Mouse (Mus musculus) stomach, embryonic 16.5 days (tissue): Measurements from ENCODE around the gene Rps12. TPM values are rescaled to one million over a fixed set of nuclear protein-coding genes. Genes with fewer than 3 reads are reported as not detected.
"Not testable (repeated sequence)": the region's sequence is repeated elsewhere in the genome, so short reads cannot be mapped to it uniquely, and the experiment has no call there.

Source experiments
- ATAC-seq: fragments of 200-750 bp; cut with Nextera tagmentation; 2 replicates; pipeline ENCODE4 v1.8.0; 2017; ENCODE audit warnings: moderate number of reproducible peaks, moderate TSS enrichment; ENCODE audit not compliant: insufficient read depth, low FRiP score
- H3K27ac ChIP-seq: fragments of 300-500 bp; sonication (generic); 2 replicates; pipeline ENCODE4 v1.5.1; 2014; ENCODE audit warnings: low read length
- H3K27me3 ChIP-seq: fragments of 300-500 bp; sonication (generic); 2 replicates; pipeline ENCODE4 v1.6.1; 2014; ENCODE audit warnings: low read length, control low read depth, mixed read lengths; ENCODE audit not compliant: control insufficient read depth, insufficient read depth
- H3K36me3 ChIP-seq: fragments of 300-500 bp; sonication (generic); 2 replicates; pipeline ENCODE4 v1.6.1; 2014; ENCODE audit warnings: low read length; ENCODE audit not compliant: control insufficient read depth, insufficient read depth
- H3K4me1 ChIP-seq: fragments of 300-500 bp; sonication (generic); 2 replicates; pipeline ENCODE4 v1.6.1; 2014; ENCODE audit warnings: low read length, control low read depth, mixed read lengths; ENCODE audit not compliant: control insufficient read depth, insufficient read depth
- H3K4me2 ChIP-seq: fragments of 300-500 bp; sonication (generic); 2 replicates; pipeline ENCODE4 v1.6.1; 2014; ENCODE audit warnings: low read depth, low read length, mixed read lengths
- H3K4me3 ChIP-seq: fragments of 300-500 bp; sonication (generic); replicated peaks from 2 replicates; pipeline ENCODE4 v1.5.1; 2014; ENCODE audit warnings: mild to moderate bottlenecking, low read length
- H3K9ac ChIP-seq: fragments of 300-500 bp; sonication (generic); 2 replicates; pipeline ENCODE4 v1.6.1; 2014; ENCODE audit warnings: low read length
- H3K9me3 ChIP-seq: fragments of 300-500 bp; sonication (generic); replicated peaks from 2 replicates; pipeline ENCODE4 v1.6.1; 2016; ENCODE audit warnings: low read length, control low read depth; ENCODE audit not compliant: control insufficient read depth
- WGBS: fragments of 180-500 bp; shearing (Covaris S2); extraction: QIAGEN DNeasy Blood & Tissue Kit; methylation state at CpG from one replicate; pipeline ENCODE4 v1.1.7; 2014; 5-methylcytosine and 5-hydroxymethylcytosine counted together
- polyA plus RNA-seq: library from polyadenylated mRNA; unstranded; fragments of >200 nt; fragmentation: Nextera tagmentation; extraction: Ambion mirVana; gene quantifications from 2 replicates; pipeline ENCODE4 v1.2.1, GENCODE M21; 2015

The Rps12 gene
- polyA plus RNA-seq, 1 experiment from 2014 or later, result 178 TPM

DNA sequence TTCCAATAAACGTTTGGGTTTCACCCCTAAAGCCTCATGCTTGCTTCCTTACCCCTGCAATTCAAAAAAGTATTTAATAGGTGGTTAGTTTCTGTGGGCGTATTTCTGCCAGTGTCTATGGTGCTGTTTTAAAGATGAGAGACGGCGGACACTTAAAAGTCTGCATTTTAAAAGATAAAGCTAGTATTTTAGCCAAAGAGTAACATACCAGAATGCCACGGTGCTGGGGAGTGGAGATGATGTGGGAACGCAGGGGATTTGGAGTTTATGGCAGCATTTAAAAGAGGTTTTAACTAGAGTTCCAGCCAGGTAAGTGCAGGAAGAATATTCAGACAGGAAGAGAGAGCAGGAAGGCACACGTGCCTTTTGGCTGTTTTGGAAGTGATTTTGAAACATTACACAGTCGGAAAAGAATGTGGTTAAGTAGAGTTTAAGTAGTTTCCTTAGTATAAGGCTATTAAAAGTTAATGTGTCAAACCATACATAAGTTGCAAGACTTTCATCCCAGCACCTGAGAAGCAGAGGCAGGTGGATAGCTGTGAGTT lies 1.1 kb upstream of the Rps12 start:
- 6% methylated on average over 8 of the region's 8 CpGs for WGBS
- H3K4me3 ChIP-seq, result peak overlapping the region; percentile 63
- H3K27ac ChIP-seq, result peak overlapping the region; percentile 92
- peaks cover 28% of the 10 kb centered on the region for H3K4me1 ChIP-seq
- H3K27me3 ChIP-seq, result no peaks in the 10 kb centered on the region
- ATAC-seq, result no peak
- H3K36me3 ChIP-seq, result peaks cover 26% of the 10 kb centered on the region
- H3K9ac ChIP-seq, result peak overlapping the region; percentile 74
- no peaks in the 10 kb centered on the region for H3K9me3 ChIP-seq
- peak overlapping the region; percentile 92 for H3K4me2 ChIP-seq

- Histone ChIP-seq H3K4me2 (peak overlapping the region; percentile 86), H3K4me1 (peaks cover 28% of the 10 kb centered on the region), H3K4me3 (peak overlapping the region; percentile 83), H3K9ac (peak overlapping the region; percentile 91), H3K27ac (peak overlapping the region; percentile 63), H3K36me3 (peaks cover 27% of the 10 kb centered on the region)
- WGBS, result under 1% methylated on average over 23 of the region's 23 CpGs
- not testable (repeated sequence) for H3K27me3 ChIP-seq, H3K9me3 ChIP-seq
- peak; percentile 7; the same call in 1 of the 2 replicates for ATAC-seq
Measured at GRCm38 (mm10) chr10:23786631-23787038, 440 bp downstream of the Rps12 start.

GRCm38 (mm10) chr10:23786040-23786439 lies 1.0 kb downstream of the Rps12 start:
- 0% methylated on average over 4 of the region's 4 CpGs for WGBS
- Histone ChIP-seq H3K9ac (peak overlapping the region; percentile 91), H3K36me3 (peaks cover 27% of the 10 kb centered on the region), H3K4me3 (peak overlapping the region; percentile 83), H3K27ac (peak overlapping the region; percentile 63; the same call in 1 of the 2 replicates), H3K4me2 (peak overlapping the region; percentile 86), H3K4me1 (peaks cover 28% of the 10 kb centered on the region), H3K27me3 (no peaks in the 10 kb centered on the region), H3K9me3 (no peaks in the 10 kb centered on the region)
- no peak for ATAC-seq

DNA sequence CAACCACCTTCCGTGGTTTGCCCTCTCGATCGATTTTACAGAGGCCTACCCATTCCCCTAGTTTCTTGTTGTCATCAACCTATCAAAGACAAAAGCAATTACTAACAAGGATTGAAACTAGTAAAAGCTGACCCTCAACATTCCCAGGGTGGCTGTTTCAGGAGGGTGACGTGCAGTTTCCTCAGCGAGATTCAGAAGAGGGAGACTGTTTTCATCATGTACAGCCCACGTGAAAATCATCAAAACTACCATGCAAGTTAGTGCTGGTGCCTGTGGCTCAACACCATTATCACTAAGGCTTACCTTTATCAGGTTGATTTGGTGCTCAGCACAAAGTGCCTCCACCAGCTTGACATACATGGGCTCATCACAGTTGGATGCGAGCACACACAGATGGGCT lies 1.5 kb downstream of the Rps12 start:
- not testable (repeated sequence) for H3K27me3 ChIP-seq, H3K27ac ChIP-seq

GRCm38 (mm10) chr10:23784121-23784520 lies 3.0 kb downstream of the Rps12 start:
- H3K4me3 ChIP-seq, result no peak overlapping the region
- WGBS, result 55% methylated on average over 2 of the region's 2 CpGs
- no peak overlapping the region for H3K9ac ChIP-seq
- H3K27me3 ChIP-seq, result no peaks in the 10 kb centered on the region
- no peak overlapping the region for H3K27ac ChIP-seq
- H3K36me3 ChIP-seq, result peaks cover 27% of the 10 kb centered on the region
- peaks cover 28% of the 10 kb centered on the region for H3K4me1 ChIP-seq
- no peaks in the 10 kb centered on the region for H3K9me3 ChIP-seq
- ATAC-seq, result no peak
- 0 out of 2 replicates have a peak overlapping the region, but pooled peaks have one; percentile 5 for H3K4me2 ChIP-seq

More for the DNA sequence above, 1.5 kb downstream of the Rps12 start:
- H3K4me3 ChIP-seq, result peak overlapping the region; percentile 83
- H3K36me3 ChIP-seq, result peaks cover 27% of the 10 kb centered on the region
- H3K9me3 ChIP-seq, ATAC-seq: not testable (repeated sequence)
- WGBS, result 43% methylated on average over 7 of the region's 7 CpGs
- peak overlapping the region; percentile 91 for H3K9ac ChIP-seq
- H3K4me2 ChIP-seq, result peak overlapping the region; percentile 86
- peaks cover 28% of the 10 kb centered on the region for H3K4me1 ChIP-seq

DNA sequence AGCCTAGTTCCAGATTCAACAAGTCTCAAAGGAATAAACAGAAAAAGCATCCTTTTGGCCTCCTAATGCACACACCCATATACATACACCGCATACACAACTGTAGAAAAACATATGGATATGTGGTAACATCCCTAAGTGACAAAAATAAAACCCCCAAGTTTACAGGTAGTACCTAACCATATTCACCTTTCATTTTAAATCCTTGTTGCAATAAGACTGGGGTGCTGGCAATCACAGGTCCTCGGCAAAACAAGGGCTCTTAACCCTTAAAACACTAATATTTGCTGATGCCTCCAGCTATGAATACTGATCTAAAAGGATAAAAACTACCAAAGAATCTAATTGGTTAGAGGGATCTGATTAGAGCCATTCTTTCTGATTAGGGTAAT lies 3.6 kb downstream of the Rps12 start:
- no peaks in the 10 kb centered on the region for H3K27me3 ChIP-seq
- H3K4me2 ChIP-seq, result no peak overlapping the region
- H3K36me3 ChIP-seq, result peaks cover 27% of the 10 kb centered on the region
- no peak overlapping the region for H3K4me3 ChIP-seq
- H3K9me3 ChIP-seq, result no peaks in the 10 kb centered on the region
- no peak for ATAC-seq
- WGBS, result 25% methylated on average over 2 of the region's 2 CpGs
- no peak overlapping the region for H3K9ac ChIP-seq
- peaks cover 23% of the 10 kb centered on the region for H3K4me1 ChIP-seq
- H3K27ac ChIP-seq, result no peak overlapping the region

- no peak for ATAC-seq
- H3K27ac ChIP-seq, result no peak overlapping the region
- peaks cover 27% of the 10 kb centered on the region for H3K36me3 ChIP-seq
- 30% methylated on average over 2 of the region's 2 CpGs for WGBS
- H3K9me3 ChIP-seq, result no peaks in the 10 kb centered on the region
- H3K4me1 ChIP-seq, result peaks cover 19% of the 10 kb centered on the region
- H3K4me3 ChIP-seq, result no peak overlapping the region
- H3K27me3 ChIP-seq, result no peaks in the 10 kb centered on the region
- no peak overlapping the region for H3K4me2 ChIP-seq
- no peak overlapping the region for H3K9ac ChIP-seq
Measured at GRCm38 (mm10) chr10:23782855-23783492, 4.1 kb downstream of the Rps12 start.

- H3K4me1 ChIP-seq, result peaks cover 19% of the 10 kb centered on the region
- no peak overlapping the region for H3K9ac ChIP-seq
- no peaks in the 10 kb centered on the region for H3K9me3 ChIP-seq
- WGBS, result 73% methylated on average over 11 of the region's 11 CpGs
- no peak overlapping the region for H3K4me3 ChIP-seq
- H3K36me3 ChIP-seq, result peaks cover 27% of the 10 kb centered on the region
- H3K4me2 ChIP-seq, result no peak overlapping the region
- no peaks in the 10 kb centered on the region for H3K27me3 ChIP-seq
- no peak overlapping the region for H3K27ac ChIP-seq
- ATAC-seq, result no peak
Measured at GRCm38 (mm10) chr10:23781760-23782735, 5.0 kb downstream of the Rps12 start.
